Mouse (Mus musculus): ENCODE measurements at regions not wholly inside any gene's neighbourhood (a gene's known extent, or its start where the extent isn't known, plus 50 kb on each side); places are given as distances from the start of the nearest gene placed in this dataset.

GRCm38 (mm10) chr10:119111886-119112285 is 128.0 kb downstream of the Cand1 start:
- ATAC-seq (ENCODE audit: insufficient read depth) (peak; percentile 66), DNase-seq (ENCODE audit: low read depth in 3 of 3, low spot score in 3 of 3) (peak in 2 of 3 experiments; percentile 30 to 44)
- Histone ChIP-seq H3K27ac (no peak overlapping the region), H3K9me3 (ENCODE audit: control insufficient read depth, low read length) (no peaks in the 10 kb centered on the region), H3K36me3 (replicated peaks; ENCODE audit: control insufficient read depth, insufficient read depth, low read depth) (no peaks in the 10 kb centered on the region), H3K4me3 (ENCODE audit: insufficient read depth in 1 of 2, low read depth in 2 of 2, low read length in 2 of 2) (no peak overlapping the region), H3K4me1 (replicated peaks; ENCODE audit: control insufficient read depth in 2 of 2, insufficient read depth in 2 of 2, low read length in 1 of 2) (peaks cover 11 to 37% of the 10 kb centered on the region in 2 experiments), H3K4me2 (ENCODE audit: low read depth) (no peak overlapping the region), H3K9ac (replicated peaks) (no peak overlapping the region), H3K27me3 (ENCODE audit: control insufficient read depth, insufficient read depth, low read length) (no peaks in the 10 kb centered on the region)
- 67% methylated on average over 2 of the region's 2 CpGs for WGBS (ENCODE audit: insufficient replicate concordance)
- TF ChIP-seq EP300 (IDR thresholded peaks at IDR 0.05; ENCODE audit: low read depth) (no peak), CTCF (IDR thresholded peaks at IDR 0.05; ENCODE audit: low read depth) (no peak)

GRCm38 (mm10) chr10:119111409-119111808 is 128.4 kb downstream of the Cand1 start:
- Histone ChIP-seq H3K36me3 (replicated peaks; ENCODE audit: control insufficient read depth, insufficient read depth, low read depth) (no peaks in the 10 kb centered on the region), H3K4me1 (replicated peaks; ENCODE audit: control insufficient read depth in 2 of 2, insufficient read depth in 2 of 2, low read length in 1 of 2) (peaks cover 11 to 36% of the 10 kb centered on the region in 2 experiments), H3K9me3 (ENCODE audit: control insufficient read depth, low read length) (no peaks in the 10 kb centered on the region), H3K4me3 (ENCODE audit: insufficient read depth in 1 of 2, low read depth in 2 of 2, low read length in 2 of 2) (no peak overlapping the region), H3K9ac (replicated peaks) (no peak overlapping the region), H3K27ac (no peak overlapping the region), H3K4me2 (ENCODE audit: low read depth) (no peak overlapping the region), H3K27me3 (ENCODE audit: control insufficient read depth, insufficient read depth, low read length) (no peaks in the 10 kb centered on the region)
- 71% methylated on average over 3 of the region's 3 CpGs for WGBS (ENCODE audit: insufficient replicate concordance)
- ATAC-seq (ENCODE audit: insufficient read depth) (no peak), DNase-seq (ENCODE audit: low read depth in 3 of 3, low spot score in 3 of 3) (no peak)
- TF ChIP-seq CTCF (IDR thresholded peaks at IDR 0.05; ENCODE audit: low read depth), result no peak
- no peak for TF ChIP-seq EP300 (IDR thresholded peaks at IDR 0.05; ENCODE audit: low read depth)

- Histone ChIP-seq H3K4me1 (replicated peaks; ENCODE audit: control insufficient read depth in 2 of 2, insufficient read depth in 2 of 2, low read length in 1 of 2) (peaks cover 11 to 31% of the 10 kb centered on the region in 2 experiments), H3K36me3 (replicated peaks; ENCODE audit: control insufficient read depth, insufficient read depth, low read depth) (no peaks in the 10 kb centered on the region), H3K27me3 (ENCODE audit: control insufficient read depth, insufficient read depth, low read length) (no peaks in the 10 kb centered on the region), H3K9me3 (ENCODE audit: control insufficient read depth, low read length) (no peaks in the 10 kb centered on the region), H3K4me3 (ENCODE audit: insufficient read depth in 1 of 2, low read depth in 2 of 2, low read length in 2 of 2) (no peak overlapping the region), H3K4me2 (ENCODE audit: low read depth) (no peak overlapping the region), H3K9ac (replicated peaks) (no peak overlapping the region), H3K27ac (no peak overlapping the region)
- TF ChIP-seq EP300 (IDR thresholded peaks at IDR 0.05; ENCODE audit: low read depth) (no peak), CTCF (IDR thresholded peaks at IDR 0.05; ENCODE audit: low read depth) (no peak)
- 33% methylated on average over 5 of the region's 5 CpGs for WGBS (ENCODE audit: insufficient replicate concordance)
- ATAC-seq (ENCODE audit: insufficient read depth) (no peak), DNase-seq (ENCODE audit: low read depth in 3 of 3, low spot score in 3 of 3) (no peak)
Observed at GRCm38 (mm10) chr10:119110614-119111013, 129.2 kb downstream of the Cand1 start.

GRCm38 (mm10) chr10:119109207-119109606 is 130.6 kb downstream of the Cand1 start:
- H3K27me3 ChIP-seq (ENCODE audit: control insufficient read depth, insufficient read depth, low read length), result no peaks in the 10 kb centered on the region
- H3K4me1 ChIP-seq (replicated peaks; ENCODE audit: control insufficient read depth in 2 of 2, insufficient read depth in 2 of 2, low read length in 1 of 2), result peaks cover 3 to 18% of the 10 kb centered on the region in 2 experiments; a peak in 3 of 4 replicates
- 57% methylated on average over 4 of the region's 4 CpGs for WGBS (ENCODE audit: insufficient replicate concordance)
- no peaks in the 10 kb centered on the region for H3K9me3 ChIP-seq (ENCODE audit: control insufficient read depth, low read length)
- ATAC-seq (ENCODE audit: insufficient read depth) (no peak), DNase-seq (ENCODE audit: low read depth in 3 of 3, low spot score in 3 of 3) (no peak)
- H3K27ac ChIP-seq, result no peak overlapping the region
- TF ChIP-seq EP300 (IDR thresholded peaks at IDR 0.05; ENCODE audit: low read depth), result no peak
- TF ChIP-seq CTCF (IDR thresholded peaks at IDR 0.05; ENCODE audit: low read depth), result no peak
- H3K9ac ChIP-seq (replicated peaks), result no peak overlapping the region
- no peaks in the 10 kb centered on the region for H3K36me3 ChIP-seq (replicated peaks; ENCODE audit: control insufficient read depth, insufficient read depth, low read depth)
- H3K4me3 ChIP-seq (ENCODE audit: insufficient read depth in 1 of 2, low read depth in 2 of 2, low read length in 2 of 2), result no peak overlapping the region
- H3K4me2 ChIP-seq (ENCODE audit: low read depth), result no peak overlapping the region

GRCm38 (mm10) chr10:119107728-119108127 is 132.1 kb downstream of the Cand1 start:
- Histone ChIP-seq H3K4me2 (ENCODE audit: low read depth) (no peak overlapping the region), H3K9me3 (ENCODE audit: control insufficient read depth, low read length) (no peaks in the 10 kb centered on the region), H3K27me3 (ENCODE audit: control insufficient read depth, insufficient read depth, low read length) (no peaks in the 10 kb centered on the region), H3K4me3 (ENCODE audit: insufficient read depth in 1 of 2, low read depth in 2 of 2, low read length in 2 of 2) (no peak overlapping the region), H3K9ac (replicated peaks) (no peak overlapping the region), H3K4me1 (replicated peaks; ENCODE audit: control insufficient read depth in 2 of 2, insufficient read depth in 2 of 2, low read length in 1 of 2) (peaks cover 3 to 16% of the 10 kb centered on the region in 2 experiments; a peak in 3 of 4 replicates), H3K27ac (no peak overlapping the region), H3K36me3 (replicated peaks; ENCODE audit: control insufficient read depth, insufficient read depth, low read depth) (no peaks in the 10 kb centered on the region)
- TF ChIP-seq CTCF (IDR thresholded peaks at IDR 0.05; ENCODE audit: low read depth) (no peak), EP300 (IDR thresholded peaks at IDR 0.05; ENCODE audit: low read depth) (no peak)
- WGBS (ENCODE audit: insufficient replicate concordance), result 59% methylated on average over 6 of the region's 6 CpGs
- DNase-seq (ENCODE audit: low read depth in 3 of 3, low spot score in 3 of 3) (no peak), ATAC-seq (ENCODE audit: insufficient read depth) (no peak)
